Mouse (Mus musculus) urinary bladder, postnatal 14 days (tissue): ENCODE results near the gene F8.

Source experiments
- DNase-seq: peaks from one replicate; pipeline ENCODE4 v3.0.0; 2021; ENCODE audit warnings: low spot score

The F8 gene

DNA sequence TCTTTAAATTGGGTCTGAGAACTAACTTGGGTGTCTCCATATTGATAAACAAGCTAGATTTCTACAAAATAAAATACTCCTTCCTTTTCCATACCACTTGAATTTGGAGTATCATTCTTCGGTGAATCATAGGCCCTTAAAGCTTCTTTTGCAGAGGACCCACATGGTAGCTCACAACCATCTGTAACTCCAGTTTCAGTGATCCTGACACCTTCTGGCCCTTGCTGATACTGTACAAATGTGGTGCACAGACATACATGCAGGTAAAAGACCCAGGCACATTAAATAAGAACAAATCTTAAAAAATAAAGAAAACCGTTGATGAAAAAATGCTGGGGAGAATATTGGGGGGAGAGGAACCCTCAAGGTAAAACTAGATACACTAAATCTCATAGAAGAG lies 244.2 kb downstream of the F8 start:
- no peak for DNase-seq

DNA sequence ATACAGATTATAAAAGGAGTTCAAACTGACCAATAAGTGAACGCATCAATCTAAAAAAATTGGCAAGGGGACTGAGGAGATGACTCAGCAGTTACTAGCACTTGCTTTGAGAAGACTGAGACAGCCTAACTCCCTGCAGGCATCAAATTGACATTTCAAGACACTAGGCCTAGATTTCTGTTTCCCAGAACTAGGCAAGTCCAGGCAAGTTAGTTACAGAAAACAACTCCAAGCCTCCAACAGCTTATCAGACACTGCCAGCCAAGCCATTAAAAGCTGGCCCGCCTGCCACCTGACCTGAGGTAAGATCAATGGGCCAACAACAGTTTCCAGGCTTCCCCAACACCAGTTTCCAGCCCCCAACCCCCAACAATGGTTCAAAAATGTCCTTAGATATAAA lies 244.7 kb downstream of the F8 start:
- DNase-seq = no peak

GRCm38 (mm10) chrX:75136938-75137337 lies 245.5 kb downstream of the F8 start:
- no peak for DNase-seq

- peak; percentile 80 for DNase-seq
Observed at GRCm38 (mm10) chrX:75130467-75131160, 251.8 kb downstream of the F8 start, which contains the start of gene Mpp1. Mpp1 (minus strand) TSS chrX:75131016.

GRCm38 (mm10) chrX:75129474-75129873 lies 252.9 kb downstream of the F8 start:
- no peak for DNase-seq

DNA sequence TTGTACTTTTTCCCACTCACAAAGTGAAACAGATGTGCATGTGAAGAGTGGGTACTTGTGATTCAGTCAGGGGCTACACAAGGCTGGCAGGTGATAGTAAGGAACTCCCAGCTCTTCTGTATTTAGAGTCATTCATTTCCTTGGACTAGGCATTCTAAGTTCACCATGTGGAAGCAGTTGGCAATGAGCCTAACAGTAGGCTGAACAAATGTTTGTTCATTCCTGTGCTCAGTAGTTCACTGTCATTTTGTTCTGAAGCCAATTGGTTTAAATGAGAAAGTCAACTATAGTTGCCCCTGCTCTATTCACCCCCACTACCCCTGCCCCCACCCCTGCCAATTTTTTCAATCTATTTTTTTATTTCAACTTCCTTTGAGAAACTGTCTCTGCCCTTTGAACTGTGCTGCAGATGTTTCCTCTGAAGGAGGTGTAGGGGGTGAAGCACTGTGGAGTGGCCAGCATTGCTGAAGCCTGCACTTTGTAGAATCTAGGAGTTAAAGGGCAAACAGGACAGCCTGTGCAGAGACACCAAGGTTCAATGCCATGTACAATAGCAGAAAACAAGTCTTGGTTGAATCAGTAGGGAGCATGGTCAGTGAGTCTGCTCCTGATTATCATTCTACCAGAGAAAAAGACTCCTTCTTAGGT lies 254.0 kb downstream of the F8 start:
- DNase-seq = peak; percentile 5

- no peak for DNase-seq
Observed at GRCm38 (mm10) chrX:75126893-75127292, 255.5 kb downstream of the F8 start.

DNA sequence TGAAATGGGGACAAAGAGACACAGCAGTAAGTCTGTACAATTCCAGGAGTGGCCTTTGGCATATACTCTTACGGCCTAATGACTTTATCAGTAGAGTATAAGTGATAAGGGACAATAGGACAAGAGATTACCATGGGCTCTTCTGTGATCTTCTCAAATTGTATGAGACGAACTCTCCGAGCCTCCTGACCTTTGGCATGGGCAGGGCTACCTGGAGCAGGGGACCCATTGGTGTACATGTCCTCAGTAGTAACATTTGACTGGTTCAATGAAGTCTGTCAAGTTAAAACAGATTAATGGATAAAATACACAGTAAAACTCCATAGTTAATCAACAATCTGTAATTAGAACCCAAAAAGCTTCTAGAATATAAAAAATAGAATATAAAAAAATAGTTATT lies 256.8 kb downstream of the F8 start:
- DNase-seq = no peak
